Mouse (Mus musculus) T-helper 17 cell (primary cell): ENCODE measurements at regions not wholly inside any gene's neighbourhood (a gene's known extent, or its start where the extent isn't known, plus 50 kb on each side); places are given as distances from the start of the nearest gene placed in this dataset.

Experiments used
- in situ Hi-C, 2 experiments: fragments of 300-600 bp; cut with MboI, MseI; formaldehyde crosslinking; loops; 1 replicate in 1 of 2; 2 replicates in 1 of 2; pipeline ENCODE4 v1.15.1; 2025; ENCODE audit warnings: high pct_unique_total_duplicates in 2 of 2

GRCm38 (mm10) chr6:100143586-100144301, 143.5 kb downstream of the Rybp start:
- in situ Hi-C loops: no loop called here

GRCm38 (mm10) chr6:100141225-100141624, 146.1 kb downstream of the Rybp start:
- in situ Hi-C loops: no loop called here

GRCm38 (mm10) chr6:100140581-100141114, 146.6 kb downstream of the Rybp start:
- in situ Hi-C loops: no loop called here

GRCm38 (mm10) chr6:100139809-100140208, 147.5 kb downstream of the Rybp start:
- in situ Hi-C loops: no loop called here

DNA sequence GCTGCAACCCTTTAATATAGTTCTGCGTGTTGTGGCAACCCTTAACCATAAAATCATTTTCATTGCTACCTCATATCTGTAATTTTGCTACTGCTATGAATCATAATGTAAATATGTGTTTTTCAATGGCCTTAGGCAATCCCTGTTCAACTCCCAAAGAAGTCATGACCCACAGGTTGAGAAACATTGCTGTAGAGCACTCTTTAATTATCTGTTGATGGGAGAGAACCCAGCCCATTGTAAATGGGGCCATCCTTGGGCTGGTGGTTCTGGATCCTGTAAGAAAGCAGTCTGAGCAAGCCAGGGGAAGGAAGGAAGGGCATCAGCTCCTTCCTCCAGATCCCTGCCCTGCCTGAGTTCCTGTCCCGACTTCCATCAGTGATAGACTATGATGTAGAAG, 148.6 kb downstream of the Rybp start:
- in situ Hi-C loops: no loop called here

DNA sequence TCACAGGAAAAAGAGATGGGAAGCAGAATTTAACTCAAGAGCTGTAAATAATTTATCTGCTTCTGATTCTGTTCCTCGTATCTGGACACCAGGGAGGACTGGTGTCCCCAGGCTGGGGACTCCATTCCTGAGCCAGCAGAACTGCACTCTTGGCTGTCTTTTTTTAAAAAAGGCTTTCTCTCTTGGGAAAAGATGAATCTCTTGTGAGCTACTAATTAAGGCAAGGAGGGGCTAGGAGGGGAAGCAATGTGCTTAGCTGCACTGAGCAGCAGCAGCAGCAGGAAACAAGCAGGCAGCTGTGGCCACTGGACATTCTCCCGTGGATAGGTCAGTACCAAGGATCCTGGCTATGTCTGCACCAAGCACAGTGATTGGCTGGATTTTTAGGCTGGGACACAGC, 152.1 kb downstream of the Rybp start:
- in situ Hi-C loops: no loop called here

DNA sequence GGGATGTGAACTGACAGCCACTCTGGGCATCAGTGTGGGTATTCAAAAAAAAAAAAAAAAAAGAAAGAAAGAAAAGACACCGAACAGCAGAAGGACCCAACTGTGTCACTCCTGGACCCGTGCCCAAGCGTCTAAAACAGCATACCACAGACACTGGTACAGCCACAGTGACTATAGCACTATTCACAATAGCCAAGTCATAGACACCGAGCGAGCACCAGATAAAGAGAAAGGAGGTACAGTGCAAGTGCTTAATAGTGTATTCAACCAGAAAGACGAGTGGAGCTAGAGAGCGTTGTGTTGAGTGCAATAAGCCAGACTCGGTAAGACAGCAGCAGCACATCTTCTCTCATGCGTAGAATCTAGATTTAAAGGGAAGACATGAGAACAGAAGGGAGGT, 153.3 kb downstream of the Rybp start:
- in situ Hi-C loops: no loop called here

GRCm38 (mm10) chr6:100132916-100133600, 154.2 kb downstream of the Rybp start:
- in situ Hi-C loops: no loop called here

GRCm38 (mm10) chr6:100127221-100128143, 159.8 kb downstream of the Rybp start:
- in situ Hi-C loops: no loop called here

DNA sequence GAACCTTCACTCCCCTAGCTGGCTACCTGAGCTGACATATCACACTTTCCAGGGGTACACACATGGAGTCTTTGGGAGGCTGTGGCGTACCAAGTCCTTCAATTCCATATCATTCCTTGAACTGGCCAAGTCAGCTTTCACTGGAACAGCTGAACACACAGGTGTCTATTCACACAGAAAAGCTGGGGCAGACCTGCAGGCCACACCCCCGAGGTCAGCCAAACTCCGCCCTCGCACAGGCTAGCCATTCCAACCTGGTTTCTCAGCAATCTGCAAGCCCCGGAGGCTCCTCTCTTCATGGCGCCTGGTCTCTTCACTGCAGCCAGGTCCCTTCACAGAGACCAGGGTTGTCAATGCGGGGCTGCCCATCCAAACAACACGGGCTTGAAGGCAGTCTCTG, 160.5 kb downstream of the Rybp start:
- in situ Hi-C loops: no loop called here

- in situ Hi-C loops: no loop called here
These were observed 161.0 kb downstream of the Rybp start for GRCm38 (mm10) chr6:100126326-100126725.

GRCm38 (mm10) chr6:100121240-100121639, 166.0 kb downstream of the Rybp start:
- in situ Hi-C loops: no loop called here

- in situ Hi-C loops: no loop called here
These were observed 167.0 kb downstream of the Rybp start for GRCm38 (mm10) chr6:100120017-100120944.

DNA sequence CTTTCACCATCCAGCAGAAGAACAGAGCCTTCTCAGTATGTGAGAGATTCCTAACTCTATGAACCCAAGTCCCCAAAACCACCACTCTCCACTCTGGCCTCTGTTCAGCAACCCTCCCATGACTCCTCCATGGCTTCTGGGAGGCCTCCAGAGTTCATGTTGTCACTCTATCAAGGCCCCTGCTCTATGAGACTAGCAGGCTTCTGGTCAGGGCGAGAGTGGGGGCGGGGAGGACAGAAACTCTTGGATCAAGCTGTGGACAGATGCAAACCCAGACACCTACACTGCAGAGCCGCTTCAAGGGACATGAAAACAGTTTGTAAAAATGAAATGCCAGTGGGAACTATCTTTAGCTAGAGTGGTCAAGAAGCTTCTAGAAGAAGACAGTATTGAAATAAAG, 170.2 kb downstream of the Rybp start:
- in situ Hi-C loops: no loop called here

GRCm38 (mm10) chr6:100113393-100114137, 173.7 kb downstream of the Rybp start:
- in situ Hi-C loops: no loop called here

DNA sequence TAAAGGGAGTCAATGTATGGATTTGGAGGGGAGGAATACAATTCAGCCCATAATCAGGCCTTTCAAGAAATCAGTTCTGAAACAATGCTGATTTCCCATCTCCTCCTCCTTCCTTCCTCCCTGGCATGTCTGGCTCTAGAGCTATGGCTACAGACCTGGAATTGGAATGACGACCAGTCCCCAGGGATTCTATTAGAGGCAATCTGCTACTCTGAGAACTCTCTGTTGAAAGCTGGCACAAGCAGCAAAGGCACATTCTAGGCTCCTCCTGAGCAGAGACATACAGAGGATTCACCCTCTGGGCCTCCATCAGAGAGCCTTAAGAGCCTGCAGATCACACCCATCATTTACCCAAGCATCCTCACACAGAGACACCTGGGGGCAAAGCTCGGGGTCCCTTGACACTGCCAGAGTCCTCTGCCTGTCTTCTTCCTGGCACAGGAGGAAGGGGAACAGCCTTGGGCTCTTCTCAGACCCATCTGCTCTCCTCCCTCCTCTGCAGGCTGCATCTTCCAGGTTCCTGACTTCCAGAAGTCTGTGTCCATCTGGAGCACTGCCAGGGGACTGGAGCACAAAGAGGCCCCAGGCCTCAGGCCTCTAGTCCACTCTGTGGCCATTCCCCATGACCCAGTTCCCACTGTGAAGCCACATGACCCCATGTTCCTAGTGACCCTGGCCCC, 176.2 kb downstream of the Rybp start:
- in situ Hi-C loops: no loop called here

- in situ Hi-C loops: no loop called here
These were observed 177.3 kb downstream of the Rybp start for GRCm38 (mm10) chr6:100109979-100110378.

DNA sequence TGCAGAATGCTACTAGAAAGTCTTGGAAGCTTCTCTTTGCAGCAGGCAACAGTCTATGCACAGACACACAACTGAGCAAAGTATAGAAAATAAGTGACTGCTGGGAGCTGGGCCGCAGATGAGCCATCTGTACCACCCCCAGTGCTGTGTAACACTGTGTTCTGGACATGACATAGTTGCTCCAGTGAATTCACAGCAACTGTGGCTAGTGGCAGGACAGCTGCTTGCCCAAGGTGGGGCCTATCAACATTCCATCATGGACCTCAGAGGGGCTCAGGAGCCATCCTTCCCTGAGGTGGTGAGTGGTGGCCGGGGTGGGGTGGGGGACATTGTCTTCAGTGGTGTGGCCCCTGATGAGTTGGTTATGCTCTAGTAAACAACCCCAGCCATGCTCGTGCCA, 177.9 kb downstream of the Rybp start:
- in situ Hi-C loops: no loop called here

DNA sequence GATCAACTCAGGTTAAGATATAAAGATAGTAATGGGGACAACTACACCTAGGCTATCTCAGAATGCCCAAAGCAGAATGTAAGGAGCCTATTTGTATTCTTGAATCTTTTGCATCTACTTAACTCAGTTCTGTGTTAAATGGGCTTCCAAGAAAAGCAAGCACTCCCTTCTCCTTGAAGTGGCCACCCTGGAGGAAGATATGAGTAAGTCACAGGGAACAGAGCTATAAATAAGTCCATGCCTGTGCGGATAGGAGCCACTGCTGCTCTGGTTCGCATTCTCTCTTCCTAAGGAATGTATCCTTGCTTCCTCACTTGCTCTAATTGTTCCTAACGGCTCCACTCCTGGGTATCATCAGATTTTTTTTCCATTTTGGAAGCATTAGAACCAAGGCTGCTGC, 179.8 kb downstream of the Rybp start:
- in situ Hi-C loops: no loop called here

DNA sequence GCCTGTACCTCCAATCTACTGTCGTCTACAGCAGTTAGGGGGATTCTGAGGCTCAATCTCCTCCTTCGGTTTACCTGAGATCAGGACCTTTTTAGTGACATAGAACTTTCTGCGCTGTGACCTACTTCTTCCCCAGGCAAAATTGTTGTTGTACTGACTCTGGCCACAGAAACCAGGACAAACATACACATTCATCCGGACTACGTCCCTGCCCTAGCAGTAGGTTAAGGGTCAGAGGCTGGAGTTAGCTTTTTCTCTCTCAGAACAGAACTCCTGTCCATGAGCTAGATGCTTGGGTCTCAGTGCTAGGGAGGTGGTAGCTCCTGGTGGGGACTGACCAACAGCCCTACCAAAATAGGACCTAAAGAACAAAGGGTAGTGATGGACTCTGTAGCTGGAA, 180.2 kb downstream of the Rybp start:
- in situ Hi-C loops: no loop called here
